Mouse (Mus musculus): ENCODE measurements around the gene Olfr610. TPM values are rescaled to one million over a fixed set of nuclear protein-coding genes. Genes with fewer than 3 reads are reported as not detected.

The Olfr610 gene
- total RNA-seq (2012; rRNA removed) (not detected in 2 replicates), total RNA-seq (2014; rRNA removed) (not detected in 2 replicates), polyA plus RNA-seq (2012; ENCODE audit: insufficient read length, low read depth) (not detected in 2 replicates)

- no peak within 1 kb of the TSS for H3K9ac ChIP-seq (ENCODE audit: insufficient read depth, low read depth)
- no peak for TF ChIP-seq USF2 (conservative IDR thresholded peaks at IDR 0.05; ENCODE audit: low read depth, low read length)
- no peak within 1 kb of the TSS for H3K4me3 ChIP-seq (replicated peaks in 1 of 3; ENCODE audit: low read depth in 2 of 3, low read length in 2 of 3, poor library complexity in 1 of 3)
- dilution Hi-C loops (cut with MboI; ENCODE audit: extremely low pct_ligation_motif_present, extremely low pct_unique_long_range_greater_than_20kb, low sequenced_read_pairs) (no loop called here), in situ Hi-C loops (cut with MboI; ENCODE audit: low pct_ligation_motif_present, low pct_unique_long_range_greater_than_20kb, low sequenced_read_pairs) (no loop called here)
- DNase-seq (ENCODE audit: extremely low read depth) = no peak
- no peaks in the 10 kb centered on the region for H3K9me3 ChIP-seq (replicated peaks; ENCODE audit: low read length)
- H3K4me2 ChIP-seq (ENCODE audit: insufficient read depth, low read depth, poor library complexity, severe bottlenecking) = no peak within 1 kb of the TSS
- H3K27me3 ChIP-seq (replicated peaks) = no peaks in the 10 kb centered on the region
- no peaks in the 10 kb centered on the region for H3K4me1 ChIP-seq (ENCODE audit: control insufficient read depth in 1 of 2, insufficient read depth in 2 of 2)
- H3K27ac ChIP-seq (ENCODE audit: insufficient read depth, low read depth) = no peak within 1 kb of the TSS
- H3K36me3 ChIP-seq (replicated peaks in 1 of 2; ENCODE audit: control insufficient read depth in 1 of 2, insufficient read depth in 1 of 2, low read length in 1 of 2) = no peaks in the 10 kb centered on the region
- no peaks in the 10 kb centered on the region for H3K79me2 ChIP-seq (replicated peaks; ENCODE audit: control insufficient read depth, extremely low read depth, insufficient read depth, poor library complexity, severe bottlenecking)
Observed at GRCm38 (mm10) chr7:103512022-103512421, at the start of gene Olfr610. TSS of gene Olfr610 (minus strand) at chr7:103512122.

- Histone ChIP-seq H3K9ac (ENCODE audit: insufficient read depth, low read depth) (no peak within 1 kb of the TSS), H3K4me1 (ENCODE audit: control insufficient read depth in 1 of 2, insufficient read depth in 2 of 2) (no peaks in the 10 kb centered on the region), H3K27me3 (replicated peaks) (no peaks in the 10 kb centered on the region), H3K36me3 (replicated peaks in 1 of 2; ENCODE audit: control insufficient read depth in 1 of 2, insufficient read depth in 1 of 2, low read length in 1 of 2) (no peaks in the 10 kb centered on the region), H3K4me3 (replicated peaks in 1 of 3; ENCODE audit: low read depth in 2 of 3, low read length in 2 of 3, poor library complexity in 1 of 3) (no peak within 1 kb of the TSS), H3K4me2 (ENCODE audit: insufficient read depth, low read depth, poor library complexity, severe bottlenecking) (no peak within 1 kb of the TSS), H3K79me2 (replicated peaks; ENCODE audit: control insufficient read depth, extremely low read depth, insufficient read depth, poor library complexity, severe bottlenecking) (no peaks in the 10 kb centered on the region), H3K9me3 (replicated peaks; ENCODE audit: low read length) (no peaks in the 10 kb centered on the region), H3K27ac (ENCODE audit: insufficient read depth, low read depth) (no peak within 1 kb of the TSS)
- dilution Hi-C loops (cut with MboI; ENCODE audit: extremely low pct_ligation_motif_present, extremely low pct_unique_long_range_greater_than_20kb, low sequenced_read_pairs) = no loop called here
- no peak for DNase-seq (ENCODE audit: extremely low read depth)
- in situ Hi-C loops (cut with MboI; ENCODE audit: low pct_ligation_motif_present, low pct_unique_long_range_greater_than_20kb, low sequenced_read_pairs) = no loop called here
- TF ChIP-seq BHLHE40 (IDR thresholded peaks at IDR 0.05; ENCODE audit: low read depth, low read length) (no peak), POLR2AphosphoS2 (IDR thresholded peaks at IDR 0.05; ENCODE audit: low read depth, low read length) (no peak), KAT2A (IDR thresholded peaks at IDR 0.05; ENCODE audit: insufficient replicate concordance, low read length) (no peak), EP300 (IDR thresholded peaks at IDR 0.05; ENCODE audit: low read length) (no peak), JUND (conservative IDR thresholded peaks at IDR 0.05; ENCODE audit: low read depth, low read length) (no peak), ETS1 (conservative IDR thresholded peaks at IDR 0.05; ENCODE audit: low read depth, low read length) (no peak), RCOR1 (conservative IDR thresholded peaks at IDR 0.05; ENCODE audit: low read depth, low read length) (no peak), MEF2A (IDR thresholded peaks at IDR 0.05; ENCODE audit: borderline replicate concordance, low read depth, low read length) (no peak), MAFK (IDR thresholded peaks at IDR 0.05; ENCODE audit: insufficient replicate concordance, low read length) (no peak), ELF1 (IDR thresholded peaks at IDR 0.05; ENCODE audit: low read depth, low read length) (no peak), USF2 (conservative IDR thresholded peaks at IDR 0.05; ENCODE audit: low read depth, low read length) (no peak), JUN (IDR thresholded peaks at IDR 0.05; ENCODE audit: insufficient read depth, low read depth, low read length) (no peak)
Observed at GRCm38 (mm10) chr7:103555779-103556178, 43.9 kb upstream of the Olfr610 start, which contains the start of gene Olfr615. TSS of gene Olfr615 (plus strand) at chr7:103556079.

- Histone ChIP-seq H3K9ac (ENCODE audit: insufficient read depth, low read depth) (no peak within 1 kb of the TSS), H3K27me3 (replicated peaks) (no peaks in the 10 kb centered on the region), H3K27ac (ENCODE audit: insufficient read depth, low read depth) (no peak within 1 kb of the TSS), H3K4me1 (ENCODE audit: control insufficient read depth in 1 of 2, insufficient read depth in 2 of 2) (no peaks in the 10 kb centered on the region), H3K36me3 (replicated peaks in 1 of 2; ENCODE audit: control insufficient read depth in 1 of 2, insufficient read depth in 1 of 2, low read length in 1 of 2) (no peaks in the 10 kb centered on the region), H3K79me2 (replicated peaks; ENCODE audit: control insufficient read depth, extremely low read depth, insufficient read depth, poor library complexity, severe bottlenecking) (no peaks in the 10 kb centered on the region), H3K4me2 (ENCODE audit: insufficient read depth, low read depth, poor library complexity, severe bottlenecking) (no peak within 1 kb of the TSS), H3K4me3 (replicated peaks in 1 of 3; ENCODE audit: low read depth in 2 of 3, low read length in 2 of 3, poor library complexity in 1 of 3) (no peak within 1 kb of the TSS), H3K9me3 (replicated peaks; ENCODE audit: low read length) (no peaks in the 10 kb centered on the region)
- TF ChIP-seq MEF2A (IDR thresholded peaks at IDR 0.05; ENCODE audit: borderline replicate concordance, low read depth, low read length) (no peak), HCFC1 (IDR thresholded peaks at IDR 0.05; ENCODE audit: low read depth, low read length) (no peak), RAD21 (IDR thresholded peaks at IDR 0.05; ENCODE audit: low read depth, low read length) (no peak), NRF1 (IDR thresholded peaks at IDR 0.05; ENCODE audit: low read depth, low read length) (no peak), PAX5 (IDR thresholded peaks at IDR 0.05; ENCODE audit: low read length) (no peak), ZC3H11A (IDR thresholded peaks at IDR 0.05; ENCODE audit: low read depth, low read length) (no peak), SMC3 (IDR thresholded peaks at IDR 0.05; ENCODE audit: low read depth, low read length) (no peak), ELF1 (IDR thresholded peaks at IDR 0.05; ENCODE audit: low read depth, low read length) (no peak), POLR2AphosphoS2 (IDR thresholded peaks at IDR 0.05; ENCODE audit: low read depth, low read length) (no peak), MXI1 (IDR thresholded peaks at IDR 0.05; ENCODE audit: low read depth, low read length) (no peak), MYC (IDR thresholded peaks at IDR 0.05; ENCODE audit: low read depth, low read length) (no peak), KAT2A (IDR thresholded peaks at IDR 0.05; ENCODE audit: insufficient replicate concordance, low read length) (no peak), RCOR1 (conservative IDR thresholded peaks at IDR 0.05; ENCODE audit: low read depth, low read length) (no peak), POLR2A (IDR thresholded peaks at IDR 0.05; ENCODE audit: low read depth, low read length) (no peak)
- no peak for DNase-seq (ENCODE audit: extremely low read depth)
- dilution Hi-C loops (cut with MboI; ENCODE audit: extremely low pct_ligation_motif_present, extremely low pct_unique_long_range_greater_than_20kb, low sequenced_read_pairs) (no loop called here), in situ Hi-C loops (cut with MboI; ENCODE audit: low pct_ligation_motif_present, low pct_unique_long_range_greater_than_20kb, low sequenced_read_pairs) (no loop called here)
Observed at GRCm38 (mm10) chr7:103547774-103548173, 35.9 kb upstream of the Olfr610 start, which contains the start of gene Olfr613. TSS of gene Olfr613 (plus strand) at chr7:103548074.

Measured in CH12.LX (cell line).